Mouse (Mus musculus) retina, postnatal 7 days (tissue): ENCODE data around the gene Ppp1r13b.

ENCODE experiments used
- DNase-seq: peaks from one replicate; pipeline ENCODE4 v3.0.0-alpha.2; 2012; ENCODE audit warnings: low read depth, low spot score

Gene Ppp1r13b

GRCm38 (mm10) chr12:111794526-111795179 lies 113.3 kb downstream of the Ppp1r13b start:
- no peak for DNase-seq

GRCm38 (mm10) chr12:111794102-111794501 lies 113.8 kb downstream of the Ppp1r13b start:
- DNase-seq: no peak

DNA sequence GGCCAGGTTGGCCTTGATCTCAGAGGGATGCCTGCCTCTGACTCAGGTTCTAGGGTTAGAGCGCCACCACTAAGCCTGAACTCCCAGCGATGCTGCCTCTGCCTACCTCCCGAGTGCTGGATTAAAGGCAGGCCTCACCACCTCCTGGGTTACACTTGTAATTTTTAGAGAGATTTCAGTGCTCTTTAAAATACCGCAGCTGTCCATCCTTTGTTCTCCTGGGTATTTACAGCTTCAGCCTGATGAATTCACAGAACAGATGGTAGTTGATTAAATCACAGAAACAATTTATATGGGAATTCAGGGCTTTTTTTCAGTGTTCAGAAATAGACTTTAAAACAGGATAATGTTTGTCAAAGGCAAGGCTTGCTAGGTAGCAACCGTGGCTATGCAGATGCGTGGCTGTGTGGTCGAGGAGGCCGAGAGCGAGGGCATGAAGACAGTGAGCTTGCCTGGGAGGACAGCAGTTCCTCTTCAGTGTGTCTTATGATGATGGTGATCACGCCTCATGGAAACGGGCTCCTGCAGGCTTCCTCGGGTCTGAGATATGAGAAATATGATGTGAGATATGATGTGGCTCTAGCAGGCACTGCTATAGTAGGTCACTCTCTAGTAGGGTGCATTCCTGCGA lies 116.3 kb downstream of the Ppp1r13b start:
- DNase-seq: no peak

- no peak for DNase-seq
Measured at GRCm38 (mm10) chr12:111790631-111791030, 117.3 kb downstream of the Ppp1r13b start.

DNA sequence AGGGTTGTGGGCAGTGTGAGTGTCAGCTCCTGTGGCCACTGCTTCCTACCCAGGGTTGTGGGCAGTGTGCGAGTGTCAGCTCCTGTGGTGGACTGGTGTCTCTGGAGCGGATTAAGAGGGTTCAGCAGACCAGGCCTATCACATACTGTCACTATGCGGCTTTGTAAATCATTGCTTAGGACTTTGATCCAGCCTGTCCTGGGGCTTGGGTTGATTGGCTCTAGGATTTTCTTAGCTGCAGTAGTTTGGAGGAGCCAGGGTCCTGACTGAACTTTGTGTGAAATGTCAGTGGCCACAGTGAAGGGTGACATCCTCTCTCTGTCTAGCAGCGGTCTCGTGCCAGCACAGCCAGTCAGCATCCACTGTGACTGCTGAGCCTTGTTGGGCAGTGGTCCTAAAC lies 117.8 kb downstream of the Ppp1r13b start:
- no peak for DNase-seq

DNA sequence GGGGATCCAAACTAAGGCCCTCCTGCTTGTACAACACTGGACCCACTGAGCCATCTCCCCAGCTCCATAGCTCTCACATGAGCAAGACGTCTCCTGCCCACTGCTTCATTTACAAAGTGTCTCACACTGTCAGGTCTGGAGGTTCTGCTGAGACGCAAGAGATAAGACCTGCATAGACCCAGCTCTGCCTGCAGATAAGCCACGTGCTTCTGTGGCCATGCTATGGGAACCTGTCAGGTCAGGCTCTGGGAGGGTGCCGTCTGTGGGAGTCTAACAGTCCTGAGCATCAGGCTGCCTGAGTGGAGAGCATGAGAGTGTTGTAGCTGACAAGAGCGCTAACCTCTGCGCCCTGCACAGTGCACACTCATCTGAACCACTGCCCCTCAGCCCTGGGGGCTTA lies 120.9 kb downstream of the Ppp1r13b start:
- DNase-seq: no peak

DNA sequence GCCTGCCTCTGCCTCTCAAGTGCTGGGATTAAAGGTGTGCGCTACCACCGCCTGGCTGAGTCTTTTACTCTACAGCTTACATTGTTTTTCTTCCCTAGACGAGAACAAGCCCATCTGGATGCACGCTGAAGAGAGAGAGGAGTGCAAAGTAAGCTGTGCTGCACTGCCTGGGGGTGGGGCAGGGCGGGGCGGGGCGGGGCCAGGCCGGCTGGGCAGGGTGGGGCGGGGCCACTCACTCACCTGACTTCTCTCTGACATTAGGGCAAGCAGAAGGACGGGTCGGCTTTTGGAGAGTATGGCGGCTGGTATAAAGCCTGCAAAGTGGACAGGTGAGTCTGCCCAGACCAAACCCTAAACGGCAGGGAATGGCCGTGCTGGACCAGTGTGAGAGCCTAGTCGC lies 122.7 kb downstream of the Ppp1r13b start:
- no peak for DNase-seq

- DNase-seq: no peak
Measured at GRCm38 (mm10) chr12:111779544-111779943, 128.4 kb downstream of the Ppp1r13b start.
